Mouse (Mus musculus) fibroblast of lung, adult 2 months (primary cell): ENCODE measurements around the gene Oat.

Source experiments
- DNase-seq: peaks from one replicate; pipeline ENCODE4 v3.0.0-alpha.2; 2011; ENCODE audit warnings: low read depth

The Oat gene

DNA sequence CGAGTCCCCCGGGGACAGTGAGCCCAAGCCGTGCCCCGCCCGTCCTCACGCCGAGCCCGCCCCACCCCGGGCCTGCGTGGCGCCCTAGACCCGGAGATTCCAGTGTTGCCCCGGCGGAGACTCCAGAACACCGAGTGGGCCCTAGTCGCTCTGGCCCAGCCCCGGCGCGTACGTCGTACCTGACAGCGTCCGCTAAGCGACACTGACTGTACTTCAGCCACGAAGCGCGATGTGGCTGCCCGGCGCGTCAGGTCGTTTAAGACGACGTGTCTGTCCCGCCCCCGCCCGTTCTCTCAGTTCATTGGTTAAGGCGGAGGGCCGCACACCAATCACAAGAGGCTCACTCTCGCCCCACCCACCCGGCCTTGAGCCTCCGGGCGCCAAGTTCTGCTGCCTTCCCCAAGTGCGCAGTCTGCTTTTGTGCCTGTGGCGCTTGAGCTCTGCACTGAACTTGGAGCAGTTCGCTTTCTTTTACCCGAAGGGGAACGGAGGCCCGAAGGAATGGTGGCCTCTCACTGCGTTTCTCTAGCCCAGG lies at the start of gene Oat:
Oat (minus strand) TSS at position 283 of the 535 bp plus-strand sequence.
- peak; percentile 87 for DNase-seq

GRCm38 (mm10) chr7:132624161-132624560 lies 48.0 kb upstream of the Oat start:
- DNase-seq: no peak

DNA sequence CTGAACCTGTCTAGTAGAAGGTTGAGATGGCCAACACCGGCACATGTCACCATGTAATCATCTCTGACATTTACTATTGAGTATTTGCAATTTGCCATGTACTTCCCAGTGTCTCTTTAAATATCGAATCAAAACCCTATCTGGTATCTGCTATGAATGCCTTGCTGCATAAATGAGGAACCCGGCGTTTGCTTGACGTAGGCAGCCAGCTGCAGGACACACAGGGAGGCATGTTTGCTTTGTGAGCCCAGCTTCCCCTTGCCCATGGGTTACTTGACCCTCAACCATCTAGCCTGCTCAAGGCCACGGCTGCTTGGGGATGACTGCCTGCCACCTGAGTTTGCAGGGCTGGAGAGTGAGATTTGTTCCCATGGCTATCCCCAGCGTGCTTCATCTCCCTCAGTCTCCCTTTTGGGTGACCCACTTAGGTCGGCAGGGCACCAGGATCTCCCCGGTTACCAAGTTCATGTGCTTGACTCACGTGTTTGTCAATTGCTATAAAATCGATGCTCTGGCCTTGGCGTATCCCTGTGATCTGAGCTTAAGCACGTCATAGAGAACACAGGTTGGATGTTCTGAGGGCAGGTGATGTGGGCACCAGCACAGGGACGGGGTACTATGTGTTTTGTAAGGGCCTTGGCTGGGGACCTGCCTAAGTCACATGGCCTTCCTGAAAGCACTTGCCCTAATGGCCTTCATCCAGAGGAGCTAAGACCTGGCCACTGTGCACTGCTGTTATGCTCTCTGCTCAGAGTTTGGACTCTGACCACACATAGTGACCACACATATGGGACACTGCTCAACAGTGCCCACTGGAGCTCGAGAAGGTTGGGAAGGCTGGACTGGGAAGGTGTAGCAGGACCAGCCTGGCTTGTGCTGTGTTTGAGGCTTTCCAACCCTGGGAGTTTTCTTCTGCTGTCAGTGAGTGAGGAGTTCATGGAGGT lies 44.0 kb upstream of the Oat start:
- DNase-seq: no peak

GRCm38 (mm10) chr7:132619549-132619948 lies 43.4 kb upstream of the Oat start:
- DNase-seq: no peak

DNA sequence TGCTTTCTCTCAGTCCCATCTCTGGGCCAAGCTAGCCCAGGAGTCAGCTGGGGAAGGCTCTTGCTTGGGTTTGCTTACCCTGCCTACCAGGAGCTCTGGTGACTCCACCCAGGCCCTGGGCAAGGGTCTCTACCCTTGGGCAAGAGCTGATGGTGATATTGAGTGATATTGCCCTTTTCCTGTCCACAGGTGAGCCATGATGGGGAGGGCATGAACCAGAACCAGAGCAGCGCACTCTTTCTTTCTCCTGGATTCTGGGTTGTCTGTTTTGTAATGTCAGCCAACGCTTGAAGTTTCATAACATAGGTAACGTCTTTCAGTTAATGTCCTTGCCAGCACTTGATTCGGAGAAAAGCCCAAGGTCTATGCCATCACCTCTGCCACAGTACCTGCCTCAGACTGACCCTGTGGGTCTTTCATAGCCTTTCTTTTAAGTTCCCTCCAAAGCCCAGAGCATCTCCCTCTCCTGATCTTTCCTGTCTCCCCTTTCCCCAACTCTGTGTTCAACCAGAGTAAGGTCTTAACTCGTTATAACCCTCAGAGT lies 40.9 kb upstream of the Oat start:
- no peak for DNase-seq

DNA sequence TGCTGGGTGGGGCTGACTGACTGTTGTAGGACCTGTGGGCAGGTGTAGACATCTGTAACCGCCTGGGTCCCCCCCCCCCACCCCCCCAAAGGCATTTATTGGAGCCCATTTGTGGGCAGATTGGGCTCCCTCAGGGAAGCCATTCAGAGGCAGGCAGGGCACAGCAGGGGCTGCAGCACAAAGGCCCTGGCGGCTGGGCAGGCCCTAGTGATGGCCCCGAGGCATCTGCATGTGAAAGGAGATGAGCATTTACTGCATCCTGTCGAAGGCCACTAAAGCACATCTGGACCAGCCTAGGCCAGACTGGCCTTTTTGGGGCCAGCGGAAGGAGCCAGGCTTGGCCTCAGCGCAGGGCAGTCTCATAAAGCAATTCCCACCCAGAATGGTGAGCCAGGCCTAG lies 40.2 kb upstream of the Oat start:
- no peak for DNase-seq

GRCm38 (mm10) chr7:132615346-132615745 lies 39.1 kb upstream of the Oat start:
- DNase-seq: no peak

GRCm38 (mm10) chr7:132611530-132611929 lies 35.3 kb upstream of the Oat start:
- DNase-seq: no peak

GRCm38 (mm10) chr7:132610468-132611318 lies 34.5 kb upstream of the Oat start, which contains the start of gene Lhpp:
Gene Lhpp, plus strand, starts transcription at chr7:132610638.
- peak; percentile 37 for DNase-seq

GRCm38 (mm10) chr7:132608316-132609020 lies 32.3 kb upstream of the Oat start:
- DNase-seq: no peak

- DNase-seq: no peak
These were observed 29.5 kb upstream of the Oat start for GRCm38 (mm10) chr7:132605689-132606088.

- no peak for DNase-seq
These were observed 28.5 kb upstream of the Oat start for GRCm38 (mm10) chr7:132604720-132605119.

DNA sequence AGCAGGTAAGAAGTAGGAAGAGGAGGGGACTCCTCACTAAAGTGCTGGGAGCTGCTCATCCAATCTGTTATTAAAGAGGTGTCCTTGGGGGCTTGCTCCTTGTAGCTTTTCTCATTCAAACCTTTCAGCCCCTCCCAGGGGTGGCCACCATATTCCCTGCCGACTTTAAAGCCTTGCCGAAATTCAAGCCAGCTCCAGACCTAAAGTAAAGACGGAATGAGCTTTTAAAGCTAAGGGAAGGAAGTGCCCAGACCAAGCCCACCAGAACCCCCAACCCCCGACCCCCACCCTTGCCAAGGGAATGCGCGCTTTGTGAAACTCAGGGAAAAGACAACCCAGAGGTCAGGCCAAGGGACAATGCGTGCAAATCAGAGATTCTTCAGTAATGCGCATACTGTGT lies 24.7 kb upstream of the Oat start:
- DNase-seq: no peak

GRCm38 (mm10) chr7:132600026-132600425 lies 23.8 kb upstream of the Oat start:
- DNase-seq: no peak

- DNase-seq: no peak
These were observed 23.1 kb upstream of the Oat start, which contains the start of gene Nkx1-2 for GRCm38 (mm10) chr7:132599071-132599975. Gene Nkx1-2, minus strand, starts transcription at chr7:132599637.

DNA sequence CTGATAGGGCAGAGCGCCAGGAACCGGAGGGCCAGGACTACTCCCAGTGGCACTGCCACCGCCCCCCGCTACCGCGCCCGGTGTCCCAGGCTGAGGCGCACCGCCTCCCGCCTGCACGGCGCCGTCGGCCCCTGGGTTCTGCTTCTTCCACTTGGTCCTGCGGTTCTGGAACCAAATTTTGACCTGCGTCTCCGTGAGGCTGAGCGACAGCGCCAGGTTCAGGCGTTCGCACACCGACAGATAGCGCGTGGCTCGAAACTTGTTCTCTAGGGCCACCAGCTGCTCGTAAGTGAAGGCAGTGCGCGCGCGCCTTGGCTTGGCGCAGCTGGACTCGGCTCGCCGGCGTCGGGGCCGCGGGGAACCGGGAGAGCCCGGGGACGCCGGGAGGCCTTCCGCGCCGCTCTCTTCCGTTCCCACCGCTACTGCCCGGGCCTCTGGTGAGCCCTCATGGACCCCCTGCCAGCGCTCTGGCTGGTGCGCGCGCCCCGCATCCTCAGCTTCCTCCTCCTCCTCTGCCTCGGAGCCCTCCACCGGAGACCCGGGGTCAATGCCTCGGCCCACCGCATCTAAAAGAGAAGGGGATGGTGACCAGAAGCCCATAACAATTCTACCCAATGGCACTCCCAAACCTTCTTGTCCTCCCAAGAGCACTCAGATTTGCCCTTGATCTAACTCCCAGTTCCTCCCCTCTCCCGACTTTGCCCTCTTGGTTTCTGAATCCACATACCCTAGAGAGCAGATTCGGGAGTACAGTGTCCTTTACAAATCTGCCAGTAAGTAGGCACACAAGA lies 21.2 kb upstream of the Oat start:
- no peak for DNase-seq

DNA sequence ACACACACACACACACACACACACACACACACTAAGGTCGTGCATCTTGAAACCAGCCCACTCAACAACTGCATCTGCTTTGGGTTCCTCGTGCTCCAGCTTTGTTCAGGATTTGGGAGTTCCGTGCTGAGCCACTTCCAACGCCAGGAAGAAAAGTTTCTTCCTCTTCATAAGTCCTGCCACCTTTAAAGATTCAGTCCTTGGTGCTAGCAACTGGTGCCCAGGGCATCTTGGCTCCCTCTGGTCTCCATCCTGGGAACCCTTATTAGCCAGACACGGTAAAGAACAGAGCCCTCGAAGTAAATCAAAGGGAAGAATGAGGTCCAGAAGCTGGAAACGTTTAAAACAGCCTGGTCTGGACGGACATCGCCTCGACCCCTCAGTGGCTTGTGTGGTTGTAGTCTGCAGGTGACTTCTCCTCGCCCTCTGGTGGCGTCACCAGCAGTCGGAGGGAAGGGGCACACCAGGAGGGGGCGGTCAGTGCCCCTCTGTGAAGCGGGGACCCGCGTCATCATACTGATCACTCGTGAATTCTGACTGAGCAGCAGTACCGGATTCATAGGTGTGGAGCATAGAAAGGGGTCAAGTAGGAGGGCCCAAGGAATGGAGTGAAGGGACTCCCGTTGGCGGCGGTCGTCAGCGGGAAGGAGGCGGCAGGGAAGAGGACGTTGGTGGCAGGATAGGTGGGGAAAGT lies 20.5 kb upstream of the Oat start:
- DNase-seq: no peak

GRCm38 (mm10) chr7:132595787-132596186 lies 19.6 kb upstream of the Oat start:
- DNase-seq: no peak

DNA sequence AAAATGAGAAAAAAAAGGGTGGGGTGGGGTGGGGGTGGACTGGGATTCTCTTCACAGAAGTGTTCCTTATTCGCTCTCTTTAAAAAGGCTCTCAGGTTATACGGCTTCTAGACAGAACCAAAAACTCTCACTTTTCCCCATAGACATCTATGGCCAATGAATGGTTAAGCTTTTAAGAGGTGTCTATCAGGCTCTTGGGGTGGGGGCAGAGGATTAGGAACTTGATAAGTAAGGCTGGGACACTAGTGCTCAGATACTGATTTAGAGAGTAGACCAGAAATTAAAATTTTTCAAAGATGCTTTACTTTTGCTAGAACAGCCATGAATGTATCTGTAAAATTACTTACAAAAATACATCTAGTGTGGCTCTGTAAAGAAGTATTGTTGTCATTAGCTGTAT lies 18.1 kb upstream of the Oat start:
- no peak for DNase-seq
